Mouse (Mus musculus) cerebral cortex, adult 2 months (tissue): ENCODE results near the gene Pde1a.

Experiments used
- WGBS: fragments of 180-500 bp; shearing (Covaris S2); methylation state at CpG from one replicate; pipeline ENCODE4 v1.1.7; 2018; 5-methylcytosine and 5-hydroxymethylcytosine counted together

The Pde1a gene

DNA sequence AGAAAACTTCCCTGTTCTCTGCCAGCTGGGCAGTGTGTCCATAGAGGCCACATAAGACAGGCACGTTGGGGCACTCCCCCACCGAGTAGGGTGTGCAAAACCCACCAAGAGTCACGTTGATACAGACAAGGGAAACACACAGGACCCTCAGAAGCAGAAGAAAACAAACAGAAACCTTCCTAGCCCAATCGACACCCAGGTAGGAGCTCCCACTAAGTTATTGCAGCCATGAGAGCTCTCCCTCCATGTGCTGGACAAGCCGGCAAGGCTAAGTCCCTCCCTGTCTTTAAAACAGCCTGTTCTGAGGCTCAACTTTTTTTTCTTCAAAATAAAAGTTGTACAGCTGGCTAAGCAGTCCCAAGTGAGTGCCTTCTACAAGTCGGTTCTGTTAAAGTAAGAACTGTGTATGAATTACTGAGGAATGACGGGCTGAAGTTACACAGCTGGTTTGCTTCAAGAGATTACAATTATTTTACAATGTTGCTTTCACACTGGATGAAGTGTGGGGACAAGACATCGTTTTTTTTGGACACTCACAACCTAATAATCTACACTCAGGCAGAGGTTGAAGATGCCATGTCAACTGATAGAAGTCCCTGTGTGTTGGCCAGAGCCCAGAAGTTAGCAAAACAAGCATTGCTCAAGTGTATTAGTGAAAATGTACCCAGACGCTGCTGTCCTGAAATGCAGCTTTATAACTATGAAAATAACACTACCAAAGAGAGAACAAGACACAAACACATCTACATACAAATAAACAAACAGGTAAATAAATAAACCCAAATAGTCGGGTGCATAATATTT, 90.4 kb downstream of the Pde1a start:
- WGBS, result 59% methylated on average over 10 of the region's 10 CpGs

- 57% methylated on average over 5 of the region's 5 CpGs for WGBS
Measured at GRCm38 (mm10) chr2:80037971-80038370, 91.3 kb downstream of the Pde1a start.

DNA sequence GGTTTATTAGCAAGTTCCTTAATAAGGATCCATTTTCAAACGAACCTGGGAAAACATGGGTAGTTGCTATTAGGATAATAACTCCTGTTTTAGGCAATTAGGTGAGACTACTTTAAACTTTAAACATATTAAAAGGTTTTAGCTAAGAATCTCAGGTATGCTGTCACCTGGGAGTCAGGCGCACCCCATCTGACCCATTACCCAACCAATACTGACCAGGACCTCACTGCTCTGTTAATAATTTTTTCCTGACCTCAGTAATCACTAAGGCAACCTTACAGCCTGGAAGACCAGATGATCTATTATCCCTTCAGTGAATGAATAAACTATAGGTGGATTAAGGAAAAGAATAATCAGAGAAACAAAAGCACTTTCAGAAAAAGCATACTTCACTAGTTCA, 100.2 kb downstream of the Pde1a start:
- WGBS, result 80% methylated on average over 2 of the region's 2 CpGs

DNA sequence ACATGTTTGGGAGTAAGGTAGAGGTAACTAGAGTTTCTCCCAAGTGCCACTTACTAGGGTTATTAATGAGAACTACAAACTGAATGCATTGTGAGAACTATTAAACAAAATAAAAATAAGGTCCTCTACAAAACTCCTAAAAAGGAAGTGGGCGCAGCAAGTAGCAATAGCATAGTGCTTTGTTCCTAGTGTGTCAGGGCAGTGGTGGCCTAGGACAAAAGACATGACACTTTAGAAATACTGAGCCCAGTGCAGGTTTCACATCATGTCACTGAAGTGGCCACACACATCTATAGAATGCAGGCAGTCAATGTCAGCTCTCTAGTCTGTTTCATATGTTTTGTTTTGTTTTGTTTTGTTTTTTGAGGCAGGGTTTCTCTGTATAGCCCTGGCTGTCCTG, 103.2 kb downstream of the Pde1a start:
- WGBS, result 90% methylated on average over 1 of the region's 1 CpGs

GRCm38 (mm10) chr2:80025597-80025996, 103.7 kb downstream of the Pde1a start:
- WGBS, result 67% methylated on average over 1 of the region's 1 CpGs

DNA sequence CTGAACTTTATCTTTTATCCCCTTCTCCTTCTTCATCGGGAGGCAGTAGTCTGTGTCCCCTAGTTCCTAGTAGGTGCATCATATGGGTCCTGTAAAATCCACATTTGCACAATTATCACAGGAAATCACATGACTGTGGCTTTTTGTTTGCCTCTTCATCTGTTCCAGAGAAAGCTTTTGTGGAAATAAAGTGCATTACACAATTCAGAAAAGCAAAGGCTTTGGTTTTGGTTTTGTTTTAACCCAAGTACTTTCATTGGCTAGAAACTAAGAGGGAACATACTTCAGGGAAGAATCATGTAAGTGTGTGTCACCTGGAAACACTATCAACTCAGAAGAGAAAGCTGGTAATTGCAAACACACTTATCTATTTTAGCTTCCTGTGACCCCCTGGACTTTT, 104.2 kb downstream of the Pde1a start:
- 87% methylated on average over 1 of the region's 1 CpGs for WGBS

- 77% methylated on average over 3 of the region's 3 CpGs for WGBS
Measured at GRCm38 (mm10) chr2:80014161-80014560, 115.1 kb downstream of the Pde1a start.

GRCm38 (mm10) chr2:80013060-80013459, 116.2 kb downstream of the Pde1a start:
- WGBS, result 23% methylated on average over 4 of the region's 4 CpGs

- WGBS, result 86% methylated on average over 3 of the region's 3 CpGs
Measured at GRCm38 (mm10) chr2:79999168-79999567, 130.1 kb downstream of the Pde1a start.

GRCm38 (mm10) chr2:79998460-79998859, 130.8 kb downstream of the Pde1a start:
- 74% methylated on average over 2 of the region's 2 CpGs for WGBS

DNA sequence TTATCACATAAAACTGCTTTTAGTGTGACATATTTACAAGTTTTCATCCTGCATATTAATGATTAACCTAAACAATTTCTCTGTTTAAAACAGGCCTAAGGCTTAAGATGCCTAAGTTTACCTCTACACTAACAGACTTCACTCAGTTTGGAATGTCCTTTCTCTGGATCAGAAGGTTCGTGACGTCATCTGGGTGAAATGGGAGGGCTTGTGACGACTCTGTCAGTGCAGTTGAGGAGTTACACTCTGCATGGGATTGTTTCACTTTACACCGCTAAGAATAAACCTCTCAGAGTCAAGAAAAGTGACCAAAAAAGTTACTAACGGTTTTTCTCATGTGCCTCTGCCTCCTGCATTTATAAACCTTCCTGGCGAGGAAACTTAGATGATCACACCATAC, 137.6 kb downstream of the Pde1a start:
- 71% methylated on average over 6 of the region's 6 CpGs for WGBS

DNA sequence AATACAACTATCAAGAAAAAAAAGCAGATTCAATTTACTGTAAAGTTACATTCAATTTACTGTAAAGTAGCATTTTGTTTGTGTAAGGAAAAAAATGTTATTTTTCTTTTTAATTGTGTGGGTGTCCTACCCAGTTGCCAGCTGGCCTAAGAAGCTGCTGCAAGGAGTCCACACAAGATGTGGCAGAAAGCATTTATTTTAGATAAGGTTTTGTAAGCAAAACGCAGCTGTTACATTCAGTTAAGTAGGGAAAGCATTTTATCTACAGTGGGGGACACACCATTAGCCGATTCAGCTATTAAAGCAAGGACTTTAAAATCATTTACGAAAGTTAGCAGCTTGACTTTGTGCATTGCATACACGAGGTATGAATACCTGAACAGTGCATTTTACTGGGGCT, 145.5 kb downstream of the Pde1a start:
- 66% methylated on average over 4 of the region's 4 CpGs for WGBS

DNA sequence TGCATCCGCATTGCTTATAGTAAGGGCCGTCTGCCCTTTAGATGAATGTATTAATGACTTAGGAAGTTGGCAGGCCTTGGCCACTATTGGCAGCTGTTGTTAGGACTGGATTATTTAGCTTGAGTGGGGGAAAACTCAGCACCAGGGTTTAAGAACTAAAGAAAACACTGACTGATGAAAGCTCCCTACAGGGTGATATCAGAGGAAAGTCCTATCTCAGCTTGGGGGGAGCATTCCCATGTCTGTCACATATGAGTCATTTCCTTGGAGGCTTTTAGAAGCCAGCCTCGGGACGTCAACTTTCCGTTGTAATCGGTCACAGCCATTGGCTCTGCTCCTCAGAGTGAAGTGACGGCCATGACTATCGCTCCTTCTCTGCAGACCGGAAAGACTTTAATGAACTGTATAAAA, 146.0 kb downstream of the Pde1a start:
- 37% methylated on average over 9 of the region's 9 CpGs for whole genome bisulfite sequencing

GRCm38 (mm10) chr2:79981781-79982180, 147.5 kb downstream of the Pde1a start:
- WGBS, result 97% methylated on average over 3 of the region's 3 CpGs

GRCm38 (mm10) chr2:79978992-79979391, 150.3 kb downstream of the Pde1a start:
- 83% methylated on average over 1 of the region's 1 CpGs for WGBS

DNA sequence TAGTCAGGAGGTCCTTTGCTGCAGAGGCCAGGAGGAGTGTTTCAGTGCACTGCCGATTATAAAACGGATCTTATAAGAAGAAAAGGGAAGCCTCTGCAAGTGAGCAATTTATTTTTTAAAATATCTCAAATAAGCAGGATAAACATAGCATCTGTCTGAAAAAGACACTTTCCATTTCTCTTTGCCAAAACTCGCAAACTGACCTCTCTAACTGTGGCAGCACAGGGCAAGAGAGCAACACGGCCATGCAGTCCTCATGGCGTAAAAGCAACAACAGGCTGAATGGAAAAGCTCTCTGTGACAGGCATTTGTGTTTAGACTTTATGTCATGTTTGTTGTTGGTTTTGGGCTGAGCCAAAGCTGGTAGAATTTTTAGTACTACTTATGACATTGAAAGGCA, 152.0 kb downstream of the Pde1a start:
- WGBS, result 69% methylated on average over 5 of the region's 5 CpGs

- 77% methylated on average over 5 of the region's 5 CpGs for WGBS
Measured at GRCm38 (mm10) chr2:79969594-79969993, 159.7 kb downstream of the Pde1a start.

- 80% methylated on average over 9 of the region's 9 CpGs for WGBS
Measured at GRCm38 (mm10) chr2:79966681-79967506, 162.4 kb downstream of the Pde1a start.

GRCm38 (mm10) chr2:79966086-79966485, 163.2 kb downstream of the Pde1a start:
- WGBS, result 68% methylated on average over 1 of the region's 1 CpGs

GRCm38 (mm10) chr2:79964964-79965363, 164.3 kb downstream of the Pde1a start:
- WGBS, result 76% methylated on average over 4 of the region's 4 CpGs

- 79% methylated on average over 4 of the region's 4 CpGs for WGBS
Measured at GRCm38 (mm10) chr2:79961421-79961820, 167.8 kb downstream of the Pde1a start.

- WGBS, result 75% methylated on average over 6 of the region's 6 CpGs
Measured at GRCm38 (mm10) chr2:79957659-79958340, 171.5 kb downstream of the Pde1a start.
